Mouse (Mus musculus): ENCODE results near the gene Izumo3.

GRCm38 (mm10) chr4:92147134-92147533, at the start of gene Izumo3:
- TF ChIP-seq CTCF (IDR thresholded peaks at IDR 0.05; ENCODE audit: low read depth) (no peak), EP300 (IDR thresholded peaks at IDR 0.05; ENCODE audit: low read depth) (no peak)
